Mouse (Mus musculus) granulocyte monocyte progenitor cell, adult 5-6 weeks (primary cell): ENCODE measurements around the gene 0610010F05Rik. TPM values are rescaled to one million over a fixed set of nuclear protein-coding genes. Genes with fewer than 3 reads are reported as not detected.
"Not testable (repeated sequence)": the region's sequence is repeated elsewhere in the genome, so short reads cannot be mapped to it uniquely, and the experiment has no call there.

Source experiments
- ATAC-seq: replicated peaks from 2 replicates; pipeline ENCODE4 v1.8.0; 2016; ENCODE audit warnings: mild to moderate bottlenecking, moderate TSS enrichment, inconsistent platforms; ENCODE audit not compliant: poor library complexity, severe bottlenecking
- total RNA-seq, 2 experiments: library from RNA; stranded (forward) in 1 of 2; stranded (reverse) in 1 of 2; fragments of 200-712, 200-1000 nt in 1 of 2; fragments of >200 nt in 1 of 2; fragmentation: Nextera tagmentation in 1 of 2; gene quantifications; 2 replicates each; pipeline ENCODE4 v1.2.3; 2014 to 2017

The 0610010F05Rik gene
- total RNA-seq, 2 experiments from 2014 or later = 19.7 to 31.8 TPM

DNA sequence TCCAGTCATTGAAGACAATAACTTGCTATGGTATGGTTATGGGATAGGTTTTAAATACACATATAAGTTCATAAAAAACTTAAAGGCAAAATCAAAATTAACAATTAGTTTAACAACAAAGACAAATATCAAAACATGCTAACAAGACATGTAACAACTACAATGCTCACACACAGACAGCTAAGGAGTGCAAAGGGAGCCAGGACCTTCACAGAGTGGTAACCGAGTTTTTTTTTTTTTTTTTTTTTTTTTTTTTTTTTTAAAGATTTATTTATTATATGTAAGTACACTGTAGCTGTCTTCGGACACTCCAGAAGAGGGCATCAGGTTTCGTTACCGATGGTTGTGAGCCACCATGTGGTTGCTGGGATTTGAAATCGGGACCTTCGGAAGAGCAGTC, 26.1 kb downstream of the 0610010F05Rik start:
- ATAC-seq = not testable (repeated sequence)

DNA sequence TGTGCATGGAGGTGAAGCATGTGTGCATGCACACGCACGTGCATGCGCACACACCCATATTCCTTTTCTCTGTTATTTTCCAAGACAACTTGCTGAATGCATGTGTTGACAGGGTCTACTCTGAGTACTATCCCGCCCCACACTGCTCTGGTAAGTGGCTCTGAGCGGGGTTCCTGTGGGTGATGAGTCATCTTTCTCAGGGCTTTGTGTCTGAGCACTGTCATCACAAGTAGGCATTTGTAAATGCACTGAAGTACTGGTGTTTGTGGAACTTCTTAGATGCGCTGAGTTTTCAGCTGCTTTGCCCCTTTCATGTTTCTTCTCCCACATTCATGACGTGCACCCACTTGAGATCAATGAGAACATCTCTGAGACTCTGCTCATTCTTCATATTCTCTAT, 63.3 kb downstream of the 0610010F05Rik start:
- peak; percentile 30; the same call in 1 of the 2 replicates for ATAC-seq

DNA sequence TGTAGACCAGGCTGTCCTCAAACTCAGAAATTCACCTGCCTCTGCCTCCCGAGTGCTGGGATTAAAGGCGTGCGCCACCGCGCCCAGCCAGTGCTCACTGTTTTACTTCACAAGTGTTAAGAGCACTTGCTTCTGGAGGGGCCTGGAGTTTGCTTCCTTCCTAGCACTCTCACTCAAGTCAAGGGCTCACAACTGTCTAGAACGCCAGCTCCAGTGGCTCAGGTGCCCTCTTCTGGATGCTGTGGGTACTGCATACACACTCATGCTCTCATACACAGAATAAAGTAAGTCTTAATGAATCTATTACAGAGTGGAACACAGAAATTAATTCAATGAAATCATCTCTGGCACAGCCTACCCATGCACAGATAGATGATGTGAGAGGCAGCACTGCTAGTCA, 67.7 kb downstream of the 0610010F05Rik start:
- ATAC-seq = peak; percentile 94

DNA sequence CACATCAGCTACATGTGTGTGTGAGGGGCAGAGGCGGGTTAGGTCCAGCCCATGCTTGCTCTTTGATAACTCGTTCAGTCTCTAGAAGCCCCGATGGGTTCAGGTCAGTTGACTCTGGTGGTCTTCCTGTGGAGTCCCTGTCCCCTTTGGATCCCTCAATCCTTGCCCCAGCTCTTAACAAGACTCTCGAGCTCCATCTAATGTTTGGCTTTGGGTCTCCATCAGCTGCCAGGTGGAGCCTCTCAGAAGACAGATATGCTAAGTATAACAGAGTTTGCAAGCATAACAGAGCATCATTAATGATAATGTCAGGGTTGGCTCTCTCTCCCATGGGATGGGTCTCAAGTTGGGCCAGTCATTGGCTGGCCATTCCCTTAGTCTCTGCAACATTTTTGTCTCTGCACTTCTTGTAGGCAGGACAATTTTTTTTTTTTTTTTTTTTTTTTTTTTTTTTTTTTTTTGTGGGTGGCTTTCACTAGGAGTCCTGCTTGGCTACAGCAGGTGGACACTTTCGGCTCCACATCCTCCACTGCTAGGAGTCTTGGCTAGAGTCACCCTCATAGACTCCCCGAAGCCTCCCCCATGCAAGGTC, 76.3 kb downstream of the 0610010F05Rik start:
- ATAC-seq = no peak

DNA sequence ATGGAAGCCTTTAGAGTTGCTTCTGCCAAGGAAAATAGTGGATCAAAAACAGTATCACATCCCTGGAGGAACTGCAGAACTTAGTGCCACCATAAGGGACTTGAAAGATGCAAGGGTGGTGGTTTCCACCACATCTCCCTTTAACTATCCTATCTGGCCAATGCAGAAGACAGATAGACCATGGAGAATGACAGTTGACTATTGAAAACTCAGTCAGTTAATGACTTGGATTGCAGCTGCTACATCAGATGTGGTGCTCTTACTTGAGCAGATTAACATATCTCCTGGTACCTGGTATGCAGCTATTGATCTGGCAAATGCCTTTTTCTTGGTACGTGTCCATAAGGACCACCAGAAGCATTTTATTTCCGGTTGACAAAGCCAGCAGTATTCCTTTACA, 96.0 kb downstream of the 0610010F05Rik start:
- ATAC-seq = no peak

DNA sequence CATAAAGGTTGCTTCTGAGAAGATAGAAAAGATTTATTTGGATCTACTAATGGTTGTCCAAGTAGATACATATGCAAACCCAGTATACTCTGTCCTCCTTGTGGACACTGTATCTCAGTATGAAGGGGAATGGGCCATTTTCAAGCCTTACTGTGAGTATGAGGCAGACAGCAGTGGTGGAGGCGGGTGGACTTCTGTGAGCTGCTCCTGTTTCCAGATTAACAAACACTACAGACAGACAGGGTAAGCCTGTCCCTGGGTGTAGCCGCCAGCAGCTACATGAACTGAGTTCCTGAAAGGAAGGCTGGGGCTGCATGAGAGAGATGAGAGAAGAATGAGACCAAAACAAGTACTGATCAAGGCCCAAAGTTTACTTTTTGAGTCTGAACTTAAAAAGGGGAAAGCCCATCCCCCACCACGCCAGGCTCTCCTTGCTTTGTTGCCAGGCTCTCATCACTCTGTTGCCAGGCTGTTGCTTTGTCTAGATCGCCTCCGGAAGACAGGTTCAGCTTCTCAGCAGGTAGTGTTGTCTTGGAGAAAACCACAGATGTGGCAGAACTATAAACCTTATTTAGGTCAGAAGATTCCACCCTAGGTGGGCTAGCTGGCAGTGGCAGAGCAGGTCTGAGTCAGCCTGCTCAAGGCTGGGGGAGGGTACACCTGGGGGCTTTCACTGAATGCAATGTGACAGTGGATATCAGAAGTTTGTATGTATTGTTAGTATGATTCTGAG, 112.8 kb downstream of the 0610010F05Rik start, which contains the start of gene 1700093K21Rik:
TSS of gene 1700093K21Rik (minus strand) at position 683 of the 733 bp plus-strand sequence.
- no peak for ATAC-seq

DNA sequence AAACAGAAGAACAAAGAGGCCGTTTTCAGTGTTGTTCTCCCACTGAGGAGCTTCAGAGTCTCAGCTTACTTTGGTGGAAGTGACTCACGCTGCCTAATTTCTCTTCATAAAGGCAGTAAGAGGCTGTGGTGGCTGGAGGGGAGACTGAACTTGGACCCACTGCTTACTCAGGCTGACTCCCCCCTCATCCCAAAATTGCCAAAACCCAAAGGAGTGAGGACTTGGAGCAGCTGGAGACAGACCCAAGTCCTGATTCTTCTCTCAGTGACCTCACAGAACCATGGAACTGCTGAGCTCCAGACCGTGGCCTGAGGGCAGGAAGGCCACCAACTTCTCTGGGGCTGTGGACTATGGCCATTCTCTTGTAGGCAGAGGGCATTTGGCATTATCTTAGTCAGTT, 114.5 kb downstream of the 0610010F05Rik start:
- ATAC-seq = no peak

DNA sequence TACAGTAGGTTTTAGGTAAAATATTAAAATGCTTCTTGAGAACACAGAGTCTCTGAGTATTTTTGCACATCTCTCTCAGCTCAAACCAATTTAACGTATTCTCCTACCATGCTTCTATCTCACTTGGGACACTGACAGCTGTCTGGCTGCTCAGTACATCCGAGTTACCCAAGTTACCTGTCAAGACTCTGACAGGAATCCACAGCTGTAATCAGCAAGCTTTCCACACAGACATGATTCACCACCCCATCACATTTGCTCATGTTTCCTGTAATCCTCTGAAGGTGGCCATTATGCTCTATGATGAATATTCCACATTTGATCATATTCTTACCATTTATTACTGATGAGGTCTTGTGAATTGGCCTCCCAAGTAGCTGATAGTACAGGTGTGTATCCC, 118.1 kb downstream of the 0610010F05Rik start:
- ATAC-seq = no peak

Other genes with a start within 250 kb of the 0610010F05Rik start
- 25.6 and 37.4 TPM in 2 replicates for gene Ahsa2, start 135.6 kb downstream of the 0610010F05Rik start, total RNA-seq (2014; fragmentation: Nextera tagmentation)
- gene Ahsa2, start 135.6 kb downstream of the 0610010F05Rik start, total RNA-seq (2017) = 50.6 and 68.7 TPM in 2 replicates
- gene 1700093K21Rik, start 112.5 kb downstream of the 0610010F05Rik start, total RNA-seq (2014; fragmentation: Nextera tagmentation) = not detected in 2 replicates
- gene 1700093K21Rik, start 112.5 kb downstream of the 0610010F05Rik start, total RNA-seq (2017) = not detected in 2 replicates
- 34.6 and 48.5 TPM in 2 replicates for gene Pus10, start 32.0 kb upstream of the 0610010F05Rik start, total RNA-seq (2014; fragmentation: Nextera tagmentation)
- gene Pus10, start 32.0 kb upstream of the 0610010F05Rik start, total RNA-seq (2017) = 69.1 and 69.6 TPM in 2 replicates
- gene Pex13, start 32.3 kb upstream of the 0610010F05Rik start, total RNA-seq (2014; fragmentation: Nextera tagmentation) = 11.2 and 18.0 TPM in 2 replicates
- 17.0 and 38.1 TPM in 2 replicates for gene Pex13, start 32.3 kb upstream of the 0610010F05Rik start, total RNA-seq (2017)
- 15.1 and 18.5 TPM in 2 replicates for gene Rel, start 137.3 kb upstream of the 0610010F05Rik start, total RNA-seq (2014; fragmentation: Nextera tagmentation)
- 9.8 and 10.0 TPM in 2 replicates for gene Rel, start 137.3 kb upstream of the 0610010F05Rik start, total RNA-seq (2017)